Mouse (Mus musculus): ENCODE results near the gene Ss18l2.

DNA sequence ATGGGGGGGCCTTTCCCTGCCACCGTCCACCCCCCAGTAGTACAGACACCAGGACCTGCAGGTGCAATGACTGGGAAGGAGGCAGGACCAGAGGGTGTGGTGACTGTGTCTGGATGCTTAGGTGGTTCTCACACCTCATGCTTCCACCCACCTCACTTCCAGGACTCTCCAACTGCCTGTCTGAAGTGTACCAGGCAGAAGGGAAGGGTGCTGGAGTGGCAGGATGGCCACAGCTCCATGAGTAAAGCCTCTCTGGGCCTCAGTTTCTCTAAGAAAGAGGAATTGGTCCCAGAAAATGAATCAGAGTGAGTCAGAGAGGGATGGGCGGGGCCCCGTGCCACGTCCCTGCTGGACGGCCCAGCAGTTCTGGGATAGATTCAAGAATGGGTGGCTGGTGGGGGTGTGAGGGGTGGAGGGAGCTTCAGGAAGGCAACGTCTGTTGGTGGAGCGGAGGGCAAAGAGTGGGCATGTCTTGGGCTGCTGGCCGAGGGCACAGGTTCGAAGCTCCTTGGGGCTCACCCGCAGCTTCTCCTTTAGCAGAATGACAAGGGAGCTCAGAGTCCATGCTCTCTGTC is 51.0 kb downstream of the Ss18l2 start:
- TF ChIP-seq CTCF (IDR thresholded peaks at IDR 0.05; ENCODE audit: insufficient read depth, low read length) (no peak), POLR2A (IDR thresholded peaks at IDR 0.05; ENCODE audit: borderline replicate concordance, extremely low read depth, low read depth, low read length) (no peak)
